Mouse (Mus musculus) embryonic fibroblast, embryonic 13.5 days (primary cell): ENCODE data around the gene Cog3.

Experiments
- CTCF ChIP-seq: IDR thresholded peaks from 2 replicates; pipeline ENCODE4 v1.5.1; 2011; ENCODE audit warnings: mild to moderate bottlenecking, control low read depth, low read length, moderate library complexity, borderline replicate concordance; ENCODE audit not compliant: insufficient read depth
- POLR2A ChIP-seq: IDR thresholded peaks from 2 replicates; pipeline ENCODE4 v1.6.1; 2011; ENCODE audit warnings: low read depth, mild to moderate bottlenecking, control low read depth, low read length, moderate library complexity

DNA sequence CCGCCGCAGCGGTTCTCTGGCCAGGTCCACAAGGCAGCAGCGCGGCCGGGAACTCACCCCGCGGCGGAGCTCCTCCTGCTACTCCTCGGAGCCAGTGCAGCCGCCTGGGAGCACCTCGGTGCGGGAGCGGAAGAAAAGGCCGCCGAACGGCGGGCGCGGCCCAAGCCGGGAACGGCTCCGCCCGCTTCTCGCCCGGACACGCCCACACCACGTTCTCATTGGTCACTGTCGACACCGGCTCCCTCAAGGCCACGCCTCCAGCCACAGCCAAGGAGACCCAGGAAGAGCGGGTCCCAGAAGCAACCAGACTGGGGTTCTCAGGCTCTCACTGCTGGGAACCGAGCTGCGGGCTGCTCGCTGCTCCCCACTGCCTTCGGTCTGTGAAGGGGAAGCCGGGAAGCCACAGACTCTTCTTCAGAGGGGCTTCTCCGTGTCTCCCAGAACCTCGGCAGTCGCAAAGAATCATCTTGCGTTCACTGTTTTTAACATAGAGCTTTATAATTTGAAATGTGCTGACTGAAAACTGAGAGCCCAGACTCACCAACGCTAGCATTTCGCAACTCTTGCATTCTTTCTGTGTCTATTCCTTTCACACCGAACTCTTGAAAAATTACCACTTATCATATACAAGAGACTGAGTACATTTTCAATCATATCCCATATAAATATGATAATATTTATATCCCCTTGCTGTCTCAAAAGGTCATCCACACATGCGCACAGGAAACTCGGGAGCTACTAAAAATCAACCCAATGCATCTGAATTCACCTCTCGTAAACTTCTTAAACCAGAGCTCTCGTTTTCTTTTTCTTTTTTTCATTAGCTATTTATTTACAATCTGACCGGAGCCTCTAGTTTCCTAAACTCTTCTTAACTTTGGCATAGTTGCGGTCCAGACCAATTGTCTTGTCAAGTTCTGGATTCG lies 32.8 kb upstream of the Cog3 start, which contains the start of gene Slc25a30:
- no peak for TF ChIP-seq CTCF
- TF ChIP-seq POLR2A, result peak; percentile 90
